Mouse (Mus musculus) adrenal gland, postnatal 4 days (tissue): ENCODE measurements around the gene Rps21. TPM values are rescaled to one million over a fixed set of nuclear protein-coding genes. Genes with fewer than 3 reads are reported as not detected.

Experiments used
- DNase-seq, 2 experiments: peaks; one replicate each; pipeline ENCODE4 v3.0.0; 2021 to 2022; ENCODE audit warnings: low spot score in 2 of 2, mixed read lengths in 2 of 2
- long read RNA-seq, 2 experiments: library from polyadenylated mRNA; stranded (forward); transcript quantifications; one replicate each; pipeline ENCODE4 v2.0.0; 2021
- total RNA-seq, 2 experiments: library from RNA; stranded (reverse); gene quantifications; 2 replicates each; pipeline ENCODE4 v1.2.3; 2021

Gene Rps21
- 1,000 to 10,000 TPM; 1,005 to 1,051 TPM for total RNA-seq
- long read RNA-seq, experiment 1, transcript Rps21-201 (6 exons, 394 nt): major isoform, 123 of 186 reads
- long read RNA-seq, experiment 1, partial matches to known transcripts: 61 of 186 reads
- long read RNA-seq, experiment 1, other reads (novel, unspliced or antisense): 2 of 186 reads
- long read RNA-seq, experiment 2, transcript Rps21-201 (6 exons, 394 nt): major isoform, 124 of 397 reads
- long read RNA-seq, experiment 2, partial matches to known transcripts: 268 of 397 reads
- long read RNA-seq, experiment 2, other reads (novel, unspliced or antisense): 5 of 397 reads

- DNase-seq: peak; percentile 85 to 88
Observed at GRCm38 (mm10) chr2:180257001-180257521, at the start of gene Rps21. Gene Rps21, plus strand, starts transcription at chr2:180257377.

GRCm38 (mm10) chr2:180207840-180208239 lies 49.3 kb upstream of the Rps21 start:
- no peak for DNase-seq

GRCm38 (mm10) chr2:180208976-180209375 lies 48.2 kb upstream of the Rps21 start:
- DNase-seq: no peak

- DNase-seq: no peak
Observed at GRCm38 (mm10) chr2:180212255-180212654, 44.9 kb upstream of the Rps21 start.

GRCm38 (mm10) chr2:180214352-180214978 lies 42.7 kb upstream of the Rps21 start:
- no peak for DNase-seq

GRCm38 (mm10) chr2:180215011-180215461 lies 42.1 kb upstream of the Rps21 start:
- no peak for DNase-seq

- DNase-seq: no peak
Observed at GRCm38 (mm10) chr2:180215951-180216350, 41.2 kb upstream of the Rps21 start.

GRCm38 (mm10) chr2:180216921-180217320 lies 40.3 kb upstream of the Rps21 start:
- DNase-seq: no peak

- DNase-seq: no peak
Observed at GRCm38 (mm10) chr2:180217587-180217986, 39.6 kb upstream of the Rps21 start.

GRCm38 (mm10) chr2:180218241-180218640 lies 38.9 kb upstream of the Rps21 start:
- no peak for DNase-seq

- no peak for DNase-seq
Observed at GRCm38 (mm10) chr2:180218677-180219076, 38.5 kb upstream of the Rps21 start.

- DNase-seq: no peak
Observed at GRCm38 (mm10) chr2:180219145-180219943, 37.8 kb upstream of the Rps21 start.

- DNase-seq: no peak
Observed at GRCm38 (mm10) chr2:180220165-180220564, 37.0 kb upstream of the Rps21 start.

- no peak for DNase-seq
Observed at GRCm38 (mm10) chr2:180221051-180221450, 36.1 kb upstream of the Rps21 start.

GRCm38 (mm10) chr2:180222250-180222649 lies 34.9 kb upstream of the Rps21 start:
- DNase-seq: no peak

GRCm38 (mm10) chr2:180224647-180225043 lies 32.5 kb upstream of the Rps21 start:
- no peak for DNase-seq

- DNase-seq: no peak
Observed at GRCm38 (mm10) chr2:180225044-180225761, 32.0 kb upstream of the Rps21 start.

GRCm38 (mm10) chr2:180225762-180226378 lies 31.3 kb upstream of the Rps21 start, which contains the start of gene Lama5:
Gene Lama5, minus strand, starts transcription at chr2:180225859.
- peak in 1 of 2 experiments; percentile 45 for DNase-seq

GRCm38 (mm10) chr2:180227262-180228059 lies 29.7 kb upstream of the Rps21 start:
- DNase-seq: no peak

- DNase-seq: no peak
Observed at GRCm38 (mm10) chr2:180228060-180228458, 29.1 kb upstream of the Rps21 start.
